Mouse (Mus musculus) heart, adult 2 months (tissue): ENCODE measurements around the gene Erp44.

Experiments
- CTCF ChIP-seq: fragments of 200-600 bp; IDR thresholded peaks from 2 replicates; pipeline ENCODE4 v1.8.1; 2022; ENCODE audit warnings: antibody characterized with exemption, mild to moderate bottlenecking, moderate library complexity
- POLR2A ChIP-seq: fragments of 200-500 bp; IDR thresholded peaks from 2 replicates; pipeline ENCODE4 v1.6.1; 2011; ENCODE audit warnings: mild to moderate bottlenecking, low read depth, low read length, control low read depth; ENCODE audit not compliant: insufficient read depth

DNA sequence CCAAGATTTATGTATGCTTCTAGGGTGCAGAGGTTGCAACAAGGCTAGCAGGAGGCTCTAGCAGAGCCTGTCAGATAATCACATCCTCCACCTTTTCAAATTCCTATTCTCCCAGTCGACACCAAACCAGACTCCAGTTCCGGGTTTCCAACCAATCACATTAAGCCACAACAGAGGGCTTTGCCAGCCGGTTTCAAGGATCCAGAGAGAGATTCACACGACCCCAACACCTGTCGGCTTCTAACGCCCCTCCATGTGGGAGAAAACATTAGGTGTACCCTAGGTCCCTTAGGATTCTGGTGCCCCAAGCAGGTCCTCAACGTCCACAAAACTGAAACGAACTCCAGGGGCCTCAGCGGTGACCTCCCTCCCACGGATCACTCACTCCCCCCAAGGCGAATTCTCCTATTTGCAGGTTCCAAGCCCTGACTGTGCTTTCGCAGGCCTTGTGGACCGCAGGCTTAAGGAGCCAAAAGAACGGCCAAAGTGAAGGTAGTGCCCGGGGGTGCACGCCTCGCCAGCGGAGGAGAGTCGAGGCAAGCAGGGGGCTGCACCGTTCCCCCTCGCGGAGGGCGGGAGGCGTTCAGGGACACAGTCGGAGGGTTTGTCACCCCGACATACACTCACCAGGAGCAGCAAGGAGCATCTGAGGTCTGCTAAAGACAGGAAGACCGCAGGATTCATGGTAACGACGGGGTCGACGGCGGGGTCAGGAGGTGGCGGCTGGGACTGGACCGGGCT, 431 bp downstream of the Erp44 start:
- TF ChIP-seq POLR2A (no peak), CTCF (no peak)
